Mouse (Mus musculus): ENCODE measurements at regions not wholly inside any gene's neighbourhood (a gene's known extent, or its start where the extent isn't known, plus 50 kb on each side); places are given as distances from the start of the nearest gene placed in this dataset.

DNA sequence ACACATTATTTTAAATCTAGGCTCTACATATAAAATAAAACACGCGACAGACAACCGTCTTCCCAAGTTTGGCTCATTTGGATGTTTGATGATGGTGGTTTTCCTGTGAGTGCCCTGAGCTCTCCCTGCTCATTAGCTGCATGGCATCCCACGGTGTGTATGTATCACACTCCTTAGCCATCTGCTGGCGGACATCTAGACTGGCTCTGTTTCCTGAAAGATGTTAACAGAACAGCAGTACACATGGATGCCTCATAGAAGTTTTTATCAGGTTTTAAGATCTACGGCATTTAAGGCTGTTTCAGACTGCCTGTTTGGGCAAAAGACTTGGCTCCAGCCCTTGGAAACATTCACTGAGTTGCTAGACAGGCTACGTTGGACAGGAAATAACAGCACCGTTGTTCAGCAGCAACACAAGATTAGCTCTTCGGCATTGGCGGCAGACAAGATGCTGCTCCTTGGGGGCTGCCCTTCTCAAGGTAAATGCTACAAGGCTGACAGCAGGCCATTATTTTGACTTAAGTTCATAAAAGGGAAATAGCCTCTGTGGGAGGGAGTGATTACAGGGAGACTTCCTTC is 61.5 kb upstream of the Tmem150c start:
- no peak overlapping the region for H3K4me3 ChIP-seq (replicated peaks)
- 44% methylated on average over 10 of the region's 10 CpGs for WGBS
- peaks cover 18% of the 10 kb centered on the region for H3K4me1 ChIP-seq
- H3K4me2 ChIP-seq, result no peak overlapping the region
- H3K36me3 ChIP-seq, result no peaks in the 10 kb centered on the region
- no peaks in the 10 kb centered on the region for H3K9me3 ChIP-seq (replicated peaks)
- no peak overlapping the region for H3K9ac ChIP-seq (replicated peaks)
- no peaks in the 10 kb centered on the region for H3K27me3 ChIP-seq (replicated peaks)
- peak overlapping the region; percentile 34; the same call in 1 of the 2 replicates for H3K27ac ChIP-seq (replicated peaks)
- ATAC-seq (ENCODE audit: low FRiP score), result peak; percentile 29; the same call in 1 of the 2 replicates

GRCm38 (mm10) chr5:100220320-100220719 is 60.7 kb upstream of the Tmem150c start:
- H3K9me3 ChIP-seq (replicated peaks), result no peaks in the 10 kb centered on the region
- H3K4me3 ChIP-seq (replicated peaks), result no peak overlapping the region
- H3K27ac ChIP-seq (replicated peaks), result no peak overlapping the region
- no peaks in the 10 kb centered on the region for H3K36me3 ChIP-seq
- no peak overlapping the region for H3K9ac ChIP-seq (replicated peaks)
- ATAC-seq (ENCODE audit: low FRiP score), result no peak
- 83% methylated on average over 11 of the region's 11 CpGs for WGBS
- H3K4me2 ChIP-seq, result no peak overlapping the region
- H3K4me1 ChIP-seq, result peaks cover 18% of the 10 kb centered on the region
- no peaks in the 10 kb centered on the region for H3K27me3 ChIP-seq (replicated peaks)

DNA sequence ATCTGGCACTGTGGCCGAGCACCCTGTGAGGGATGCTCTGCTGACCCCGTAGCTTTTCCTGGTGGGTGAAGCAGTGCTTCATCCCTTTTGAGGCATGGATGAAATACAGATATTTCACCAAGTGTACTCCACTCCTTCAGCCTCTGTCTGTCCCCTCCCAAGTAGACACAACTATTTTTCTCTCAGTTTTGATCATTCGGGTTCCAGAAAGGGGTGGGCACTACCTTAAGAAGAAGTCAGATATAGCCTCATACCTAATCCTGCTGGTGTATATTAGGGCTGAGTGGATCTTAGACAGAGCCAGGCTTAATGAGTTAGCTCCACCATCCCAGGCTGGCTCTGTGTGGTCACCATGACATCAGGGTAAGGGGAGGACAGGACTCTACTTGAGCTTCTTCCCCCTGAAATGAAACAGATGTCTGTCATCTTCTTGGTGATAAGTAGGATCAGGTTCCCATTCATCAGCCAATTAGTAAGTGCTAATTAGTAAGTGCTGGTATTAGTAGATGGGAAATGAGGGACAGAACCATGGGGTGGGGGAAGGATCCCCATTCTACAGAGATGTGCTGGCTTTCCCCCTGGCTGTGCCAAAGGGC is 58.7 kb upstream of the Tmem150c start:
- H3K4me3 ChIP-seq (replicated peaks), result no peak overlapping the region
- H3K4me2 ChIP-seq, result no peak overlapping the region
- H3K9me3 ChIP-seq (replicated peaks), result no peaks in the 10 kb centered on the region
- ATAC-seq (ENCODE audit: low FRiP score), result no peak
- no peak overlapping the region for H3K27ac ChIP-seq (replicated peaks)
- no peaks in the 10 kb centered on the region for H3K27me3 ChIP-seq (replicated peaks)
- H3K9ac ChIP-seq (replicated peaks), result no peak overlapping the region
- H3K4me1 ChIP-seq, result peaks cover 12% of the 10 kb centered on the region
- 87% methylated on average over 3 of the region's 3 CpGs for whole genome bisulfite sequencing
- H3K36me3 ChIP-seq, result no peaks in the 10 kb centered on the region

GRCm38 (mm10) chr5:100217178-100218035 is 57.8 kb upstream of the Tmem150c start:
- H3K4me3 ChIP-seq (replicated peaks), result no peak overlapping the region
- H3K27me3 ChIP-seq (replicated peaks), result no peaks in the 10 kb centered on the region
- H3K4me1 ChIP-seq, result peaks cover 12% of the 10 kb centered on the region
- H3K36me3 ChIP-seq, result no peaks in the 10 kb centered on the region
- 0 out of 2 replicates have a peak, but pooled peaks have one; percentile 20 for ATAC-seq (ENCODE audit: low FRiP score)
- H3K27ac ChIP-seq (replicated peaks), result no peak overlapping the region
- no peak overlapping the region for H3K9ac ChIP-seq (replicated peaks)
- 23% methylated on average over 17 of the region's 17 CpGs for WGBS
- peak overlapping the region; percentile 20; the same call in 1 of the 2 replicates for H3K4me2 ChIP-seq
- no peaks in the 10 kb centered on the region for H3K9me3 ChIP-seq (replicated peaks)

GRCm38 (mm10) chr5:100213901-100214300 is 54.3 kb upstream of the Tmem150c start:
- no peaks in the 10 kb centered on the region for H3K27me3 ChIP-seq (replicated peaks)
- 40% methylated on average over 8 of the region's 8 CpGs for WGBS
- no peak for ATAC-seq (ENCODE audit: low FRiP score)
- no peaks in the 10 kb centered on the region for H3K36me3 ChIP-seq
- no peak overlapping the region for H3K4me3 ChIP-seq (replicated peaks)
- H3K27ac ChIP-seq (replicated peaks), result no peak overlapping the region
- H3K9ac ChIP-seq (replicated peaks), result no peak overlapping the region
- H3K4me1 ChIP-seq, result 0 out of 2 replicates have a peak, but pooled peaks cover 3% of the 10 kb centered on the region
- no peaks in the 10 kb centered on the region for H3K9me3 ChIP-seq (replicated peaks)
- no peak overlapping the region for H3K4me2 ChIP-seq

- H3K27ac ChIP-seq (replicated peaks), result no peak overlapping the region
- no peaks in the 10 kb centered on the region for H3K27me3 ChIP-seq (replicated peaks)
- H3K4me3 ChIP-seq (replicated peaks), result no peak overlapping the region
- no peaks in the 10 kb centered on the region for H3K4me1 ChIP-seq
- H3K36me3 ChIP-seq, result no peaks in the 10 kb centered on the region
- no peak for ATAC-seq (ENCODE audit: low FRiP score)
- H3K9me3 ChIP-seq (replicated peaks), result no peaks in the 10 kb centered on the region
- WGBS, result 83% methylated on average over 5 of the region's 5 CpGs
- H3K4me2 ChIP-seq, result no peak overlapping the region
- no peak overlapping the region for H3K9ac ChIP-seq (replicated peaks)
These were observed 51.1 kb upstream of the Tmem150c start for GRCm38 (mm10) chr5:100210708-100211107.
